Mouse (Mus musculus): ENCODE results near the gene Mageb18. TPM values are rescaled to one million over a fixed set of nuclear protein-coding genes. Genes with fewer than 3 reads are reported as not detected.

Mageb18 gene
- polyA plus RNA-seq (2017; shearing (Covaris generic)) = not detected

DNA sequence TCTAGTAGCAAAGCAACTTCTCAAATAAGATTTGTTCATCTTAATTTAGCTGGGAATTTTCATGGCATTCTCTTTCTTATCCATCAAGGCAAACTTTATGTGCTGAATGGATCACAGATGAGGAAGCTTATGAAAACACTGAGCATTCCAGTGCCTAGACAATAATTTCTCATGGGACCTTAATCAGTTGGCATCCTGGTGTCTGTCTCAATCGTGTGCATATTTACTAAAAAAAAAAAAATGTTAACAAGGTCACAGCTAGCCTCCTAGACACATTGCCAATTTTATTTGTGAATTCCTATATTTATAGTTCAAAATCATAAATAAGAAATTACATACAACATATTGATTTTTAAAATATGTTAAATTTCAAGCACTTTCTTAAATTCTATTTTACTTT is at the start of gene Mageb18:
TSS of gene Mageb18 (minus strand) at position 101 of the 400 bp plus-strand sequence.

DNA sequence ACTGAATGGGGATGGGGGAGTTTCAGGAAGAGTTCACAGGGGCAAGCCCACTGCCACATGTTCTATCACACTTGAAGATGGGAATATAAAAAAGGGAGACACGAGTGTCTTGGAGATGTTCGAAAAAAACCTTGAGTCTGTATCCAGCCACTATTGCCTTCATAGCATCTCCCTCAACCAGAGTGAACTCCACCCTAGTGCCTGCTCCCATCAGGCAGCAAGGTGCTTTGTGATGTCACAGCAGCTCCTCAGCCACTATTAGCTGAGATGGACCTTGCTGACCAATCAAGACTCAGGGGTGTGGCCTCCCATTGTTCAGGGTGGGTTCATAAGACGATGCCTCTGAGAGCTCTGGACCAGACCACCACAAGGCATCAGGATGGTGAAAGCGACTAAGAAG is 109.7 kb downstream of the Mageb18 start, which contains the start of gene Gm5941:
TSS of gene Gm5941 (plus strand) at position 301 of the 400 bp plus-strand sequence.

Other genes starting within 250 kb of the Mageb18 start
- not detected for gene Gm5941, start 109.6 kb downstream of the Mageb18 start, polyA plus RNA-seq (2017; shearing (Covaris generic))